Mouse (Mus musculus): ENCODE measurements around the gene Cpsf7.

Cpsf7 gene

DNA sequence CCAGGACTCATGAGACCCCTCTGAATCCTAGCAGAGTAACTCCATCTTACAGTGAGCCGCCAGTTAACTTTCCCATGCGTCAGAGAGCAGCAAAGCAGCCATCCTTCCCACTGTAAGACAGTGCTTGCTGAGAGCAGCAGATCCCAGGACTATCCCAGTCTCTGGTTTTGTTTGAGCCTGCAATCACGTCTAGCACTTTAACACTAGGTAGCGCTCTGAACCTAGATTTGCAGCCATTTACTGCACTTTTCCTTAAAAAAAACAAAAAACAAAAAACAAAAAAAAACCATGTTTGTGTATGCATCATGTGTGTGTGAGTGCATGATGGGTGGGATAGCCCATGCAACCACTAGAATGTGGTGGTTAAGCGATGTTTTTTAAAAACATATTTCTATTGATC lies 35.0 kb downstream of the Cpsf7 start:
- peak; percentile 72 for DNase-seq (ENCODE audit: low read depth, low spot score)

- DNase-seq (ENCODE audit: low read depth, low spot score): no peak
Observed at GRCm38 (mm10) chr19:10561558-10562314, 36.7 kb downstream of the Cpsf7 start.

DNA sequence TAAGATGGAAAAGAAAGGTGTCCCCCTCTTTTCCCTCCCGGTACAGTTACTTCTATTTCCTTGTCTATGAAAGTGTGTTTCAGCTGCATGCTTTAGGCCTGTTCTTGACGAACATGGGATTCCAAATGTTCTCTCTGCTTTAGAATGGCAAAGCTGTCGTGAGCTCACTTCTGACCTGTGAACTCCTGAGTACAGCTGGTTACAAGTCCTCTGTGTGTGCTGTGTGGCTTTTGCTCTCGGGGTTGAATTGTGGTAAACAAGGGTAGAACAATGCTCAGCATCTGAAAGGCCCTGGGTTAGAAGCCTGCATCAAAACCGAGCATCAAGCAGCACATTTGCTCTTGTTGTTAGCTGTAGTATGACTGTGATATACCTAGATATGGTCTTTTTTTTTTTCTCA lies 37.3 kb downstream of the Cpsf7 start:
- DNase-seq (ENCODE audit: low read depth, low spot score): no peak

GRCm38 (mm10) chr19:10564278-10564677 lies 39.2 kb downstream of the Cpsf7 start:
- DNase-seq (ENCODE audit: low read depth, low spot score): no peak

DNA sequence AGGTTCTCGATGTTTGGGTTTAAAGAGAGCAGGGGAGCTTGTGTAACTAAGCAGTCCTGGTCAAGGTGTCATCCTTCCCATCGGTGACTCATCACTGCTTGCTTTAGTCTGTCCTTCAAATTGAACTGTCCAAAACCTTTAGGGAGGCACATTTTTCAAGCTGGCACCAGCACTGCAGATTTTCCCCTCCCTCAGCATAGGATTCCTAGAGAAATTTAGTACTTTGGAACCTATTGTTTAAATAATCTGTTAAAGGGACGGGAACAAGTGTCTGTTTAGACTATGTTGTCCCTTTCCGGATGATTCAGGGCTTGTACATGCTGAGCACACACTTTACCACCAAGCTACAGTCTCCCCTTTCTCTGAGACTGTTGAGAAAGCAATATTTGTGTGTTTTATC lies 40.2 kb downstream of the Cpsf7 start:
- DNase-seq (ENCODE audit: low read depth, low spot score): no peak

GRCm38 (mm10) chr19:10569627-10570026 lies 44.6 kb downstream of the Cpsf7 start:
- DNase-seq (ENCODE audit: low read depth, low spot score): no peak

GRCm38 (mm10) chr19:10576690-10577561 lies 51.9 kb downstream of the Cpsf7 start, which contains the start of the genes Cyb561a3 and Tmem138:
Cyb561a3 (plus strand) TSS chr19:10577172.
Tmem138 (minus strand) TSS chr19:10577362.
- DNase-seq (ENCODE audit: low read depth, low spot score): peak; percentile 94

DNA sequence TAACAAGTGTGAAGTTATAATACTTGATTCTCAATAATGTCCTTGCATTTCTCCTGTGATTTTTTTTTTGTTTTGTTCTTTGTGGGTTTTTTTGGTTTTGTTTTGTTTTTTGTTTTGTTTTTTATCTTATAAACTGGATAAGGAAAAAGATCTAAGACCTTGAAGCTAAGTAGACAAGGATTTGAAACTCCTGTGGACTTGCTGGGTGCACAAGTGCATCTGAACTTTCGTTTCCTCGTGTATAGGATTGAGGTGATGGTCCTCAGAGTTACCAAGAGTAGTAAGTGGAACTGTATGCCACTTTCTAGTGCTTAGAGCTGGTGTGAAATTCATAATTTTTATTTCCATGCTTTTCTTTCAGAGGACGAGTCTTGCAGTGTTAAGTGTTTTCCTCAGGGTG lies 55.0 kb downstream of the Cpsf7 start:
- DNase-seq (ENCODE audit: low read depth, low spot score): no peak

- no peak for DNase-seq (ENCODE audit: low read depth, low spot score)
Observed at GRCm38 (mm10) chr19:10580761-10581160, 55.7 kb downstream of the Cpsf7 start.

DNA sequence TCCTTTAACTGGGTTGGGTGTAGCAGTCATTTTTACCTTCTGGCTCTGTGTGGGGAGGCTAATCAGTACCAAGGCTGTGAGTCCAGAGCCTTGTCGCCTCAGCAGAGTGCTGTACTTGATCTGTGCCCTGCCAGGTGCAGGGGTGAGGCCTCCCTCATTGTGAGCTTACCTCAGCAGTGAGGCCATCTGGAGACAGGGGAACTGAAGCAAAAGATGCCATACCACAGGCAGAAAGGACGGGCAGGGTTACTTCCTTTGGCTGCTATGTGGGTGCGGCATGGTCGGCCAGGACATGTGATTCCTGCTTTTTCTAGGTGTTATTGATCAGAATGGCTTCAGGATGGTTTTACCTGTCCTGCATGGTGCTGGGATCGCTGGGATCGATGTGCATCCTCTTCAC lies 56.9 kb downstream of the Cpsf7 start:
- DNase-seq (ENCODE audit: low read depth, low spot score): no peak

- no peak for DNase-seq (ENCODE audit: low read depth, low spot score)
Observed at GRCm38 (mm10) chr19:10583550-10584146, 58.6 kb downstream of the Cpsf7 start.

GRCm38 (mm10) chr19:10585112-10585511 lies 60.0 kb downstream of the Cpsf7 start:
- DNase-seq (ENCODE audit: low read depth, low spot score): no peak

GRCm38 (mm10) chr19:10587231-10587630 lies 62.2 kb downstream of the Cpsf7 start:
- DNase-seq (ENCODE audit: low read depth, low spot score): no peak

GRCm38 (mm10) chr19:10589127-10589857 lies 64.2 kb downstream of the Cpsf7 start:
- no peak for DNase-seq (ENCODE audit: low read depth, low spot score)

- DNase-seq (ENCODE audit: low read depth, low spot score): no peak
Observed at GRCm38 (mm10) chr19:10590301-10590700, 65.2 kb downstream of the Cpsf7 start.

DNA sequence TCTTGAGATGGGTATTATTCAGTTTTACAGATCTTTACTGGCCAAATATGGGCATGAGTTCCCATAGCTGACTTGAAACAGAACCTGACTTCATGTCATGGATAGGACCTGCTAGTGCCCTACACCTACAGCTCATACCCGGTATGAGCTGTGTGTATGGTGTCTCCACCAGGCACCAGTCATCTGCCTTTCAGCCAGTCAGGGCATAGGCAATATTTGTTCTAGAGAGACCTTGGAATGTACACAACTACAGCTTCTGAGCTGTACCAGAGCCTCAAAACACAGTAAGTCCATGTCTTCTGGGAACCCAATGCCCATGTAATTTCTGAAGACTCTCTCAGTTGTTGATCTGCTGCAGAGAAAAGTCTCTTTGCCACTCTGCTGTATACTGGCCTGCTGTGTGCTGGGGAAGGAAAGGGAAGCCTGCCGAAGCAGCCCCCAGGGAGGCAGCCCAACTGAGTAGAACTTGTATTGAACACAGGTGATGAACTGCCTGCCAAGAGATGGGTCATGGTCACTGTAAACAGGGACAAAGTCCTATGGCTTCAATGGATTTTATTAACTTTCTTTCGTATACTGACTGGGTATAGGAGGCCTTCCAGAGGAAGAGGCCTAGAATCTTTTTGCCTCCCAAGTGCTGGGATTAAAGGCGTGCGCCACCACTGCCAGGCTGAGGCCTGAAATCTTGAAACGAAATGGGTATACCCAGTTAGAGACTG lies 66.8 kb downstream of the Cpsf7 start:
- no peak for DNase-seq (ENCODE audit: low read depth, low spot score)
